Mouse (Mus musculus): Measurements from ENCODE around the gene Tor2a. TPM values are rescaled to one million over a fixed set of nuclear protein-coding genes. Genes with fewer than 3 reads are reported as not detected.

Gene Tor2a
- polyA plus RNA-seq, 1 experiment from 2014 or later, result 82.9 TPM

DNA sequence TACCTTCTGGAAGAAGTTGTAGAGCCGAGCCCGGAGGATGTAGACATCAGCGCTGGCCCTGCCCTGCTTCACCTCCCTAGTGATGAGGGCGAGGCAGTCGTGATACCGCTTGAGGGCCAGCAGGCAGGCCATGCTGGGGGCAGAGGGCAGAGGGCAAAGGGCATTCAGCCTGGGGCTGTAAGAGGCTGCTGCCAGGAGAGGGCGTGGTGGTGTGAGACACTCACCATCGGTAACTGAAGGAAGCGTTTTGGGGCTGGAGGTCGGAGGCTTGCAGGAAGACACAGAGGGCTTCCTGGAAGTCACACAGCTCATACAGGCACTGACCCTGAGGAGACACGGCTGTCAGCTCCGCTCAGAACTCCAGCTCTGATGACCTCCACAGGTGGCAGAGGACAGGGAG is 14.9 kb downstream of the Tor2a start:
- Histone ChIP-seq H3K36me3 (ENCODE audit: insufficient read depth, low read length) (no peaks in the 10 kb centered on the region), H3K27ac (ENCODE audit: low read length) (no peak overlapping the region), H3K9me3 (ENCODE audit: low read length) (no peaks in the 10 kb centered on the region), H3K9ac (replicated peaks; ENCODE audit: low read length) (no peak overlapping the region), H3K27me3 (ENCODE audit: insufficient read depth, low read length) (no peaks in the 10 kb centered on the region), H3K4me2 (replicated peaks; ENCODE audit: low read depth, low read length) (no peak overlapping the region), H3K4me3 (ENCODE audit: low read length) (no peak overlapping the region), H3K4me1 (ENCODE audit: insufficient read depth, low read length) (peaks cover 16% of the 10 kb centered on the region)
- no peak for ATAC-seq (ENCODE audit: low FRiP score, low TSS enrichment)
- 30% methylated on average over 12 of the region's 12 CpGs for WGBS

DNA sequence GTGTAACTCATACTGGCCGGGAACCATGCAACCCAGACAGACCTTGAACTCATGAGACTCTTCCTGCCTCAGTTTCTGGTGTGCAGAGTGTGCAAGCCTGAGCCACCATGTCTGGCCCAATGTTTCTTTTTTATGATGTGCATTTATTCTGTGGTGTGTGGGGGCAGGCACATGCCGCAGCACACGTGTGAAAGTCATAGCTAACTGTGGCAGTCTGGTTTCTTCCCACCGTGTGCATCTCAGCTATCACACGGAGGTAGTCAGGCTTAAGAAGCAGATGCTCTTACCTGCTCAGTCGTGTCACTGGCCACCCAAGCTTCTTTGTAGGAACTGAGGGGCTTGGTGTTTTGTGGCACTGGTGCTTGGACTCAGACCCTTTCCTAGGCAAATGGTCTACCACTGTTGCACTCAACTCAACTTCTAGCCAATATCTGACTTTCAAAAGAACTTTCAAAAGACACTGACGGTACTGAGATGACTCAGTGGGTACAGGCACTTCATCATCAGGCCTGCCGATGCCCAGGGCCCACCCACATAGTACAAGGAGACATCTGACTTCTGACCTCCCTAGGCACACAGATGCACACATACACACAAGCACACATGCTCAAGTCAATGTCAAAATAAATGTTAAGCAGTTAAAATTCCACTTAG is 15.7 kb downstream of the Tor2a start:
- Histone ChIP-seq H3K27ac (ENCODE audit: low read length) (no peak overlapping the region), H3K9me3 (ENCODE audit: low read length) (no peaks in the 10 kb centered on the region), H3K4me2 (replicated peaks; ENCODE audit: low read depth, low read length) (no peak overlapping the region), H3K9ac (replicated peaks; ENCODE audit: low read length) (no peak overlapping the region), H3K36me3 (ENCODE audit: insufficient read depth, low read length) (no peaks in the 10 kb centered on the region), H3K4me3 (ENCODE audit: low read length) (no peak overlapping the region), H3K27me3 (ENCODE audit: insufficient read depth, low read length) (no peaks in the 10 kb centered on the region), H3K4me1 (ENCODE audit: insufficient read depth, low read length) (peaks cover 16% of the 10 kb centered on the region)
- 84% methylated on average over 8 of the region's 8 CpGs for WGBS
- ATAC-seq (ENCODE audit: low FRiP score, low TSS enrichment), result no peak

DNA sequence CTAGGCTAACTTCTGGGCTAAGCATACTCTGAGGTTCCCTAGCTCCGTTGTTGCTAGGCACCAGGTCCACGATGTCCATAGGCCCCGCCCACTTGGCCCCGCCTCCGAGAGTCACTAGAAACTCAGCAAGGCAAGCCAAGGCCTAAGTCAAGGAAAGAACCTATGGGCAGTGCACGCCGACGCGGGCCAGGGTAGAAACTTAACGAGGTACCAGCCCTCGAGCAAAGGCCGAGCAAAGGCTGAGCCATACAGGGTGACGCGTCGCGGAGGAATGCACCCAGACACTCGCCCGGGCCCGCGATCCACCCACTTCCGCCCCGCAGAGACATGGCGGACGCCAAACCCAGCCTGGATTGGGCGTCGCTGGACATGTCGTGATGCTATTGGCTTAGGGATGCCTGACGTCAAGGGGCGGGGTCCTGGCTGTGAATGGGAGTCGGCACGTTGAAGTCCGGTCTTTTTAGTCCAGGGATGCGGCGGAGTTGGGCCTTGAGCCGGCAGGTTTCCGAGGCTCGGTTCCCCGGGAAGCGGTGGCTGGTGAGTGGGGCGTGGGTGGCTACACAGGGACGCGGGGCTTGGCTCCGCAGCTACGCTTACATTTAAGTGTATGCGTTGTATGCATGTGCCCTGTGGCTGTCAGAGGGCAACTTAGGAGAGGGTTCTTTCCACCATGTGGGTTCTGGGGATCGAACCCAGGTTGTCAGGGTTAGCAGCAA is 18.5 kb downstream of the Tor2a start, which contains the start of the genes Ttc16 and Ptrh1:
TSS of gene Ttc16 (minus strand) at position 275 of the 716 bp plus-strand sequence.
TSS of gene Ptrh1 (plus strand) at position 428 of the 716 bp plus-strand sequence.
- no peaks in the 10 kb centered on the region for H3K36me3 ChIP-seq (ENCODE audit: insufficient read depth, low read length)

DNA sequence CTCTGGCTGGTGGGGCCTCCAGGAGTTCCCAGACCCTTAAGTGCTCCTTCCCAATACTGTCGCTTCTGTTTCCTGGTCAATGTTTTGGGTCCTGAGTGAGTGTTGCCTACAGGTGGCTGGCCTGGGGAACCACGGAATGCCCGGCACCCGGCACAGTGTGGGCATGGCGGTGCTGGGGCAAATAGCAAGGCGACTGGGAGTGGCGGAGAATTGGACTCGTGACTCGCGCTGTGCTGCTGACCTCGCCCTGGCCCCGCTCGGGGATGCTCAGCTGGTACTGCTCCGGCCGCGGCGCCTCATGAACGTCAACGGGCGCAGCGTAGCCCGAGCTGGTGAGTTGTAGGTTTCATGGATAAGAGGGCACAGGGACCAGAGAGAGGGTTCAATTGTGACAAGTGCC is 19.2 kb downstream of the Tor2a start:
- H3K9ac ChIP-seq (replicated peaks; ENCODE audit: low read length), result peak overlapping the region; percentile 55
- H3K4me2 ChIP-seq (replicated peaks; ENCODE audit: low read depth, low read length), result peak overlapping the region; percentile 82
- H3K36me3 ChIP-seq (ENCODE audit: insufficient read depth, low read length), result no peaks in the 10 kb centered on the region
- 10% methylated on average over 22 of the region's 22 CpGs for WGBS
- ATAC-seq (ENCODE audit: low FRiP score, low TSS enrichment), result no peak
- no peaks in the 10 kb centered on the region for H3K27me3 ChIP-seq (ENCODE audit: insufficient read depth, low read length)
- no peaks in the 10 kb centered on the region for H3K9me3 ChIP-seq (ENCODE audit: low read length)
- peak overlapping the region; percentile 67 for H3K4me3 ChIP-seq (ENCODE audit: low read length)
- H3K27ac ChIP-seq (ENCODE audit: low read length), result no peak overlapping the region
- peaks cover 16% of the 10 kb centered on the region for H3K4me1 ChIP-seq (ENCODE audit: insufficient read depth, low read length)

More for the DNA sequence above, 18.5 kb downstream of the Tor2a start, which contains the start of the genes Ttc16 and Ptrh1:
- Histone ChIP-seq H3K4me1 (ENCODE audit: insufficient read depth, low read length) (peaks cover 16% of the 10 kb centered on the region), H3K9me3 (ENCODE audit: low read length) (no peaks in the 10 kb centered on the region), H3K27ac (ENCODE audit: low read length) (peak within 1 kb of the TSS; percentile 75), H3K27me3 (ENCODE audit: insufficient read depth, low read length) (no peaks in the 10 kb centered on the region), H3K4me2 (replicated peaks; ENCODE audit: low read depth, low read length) (peak within 1 kb of the TSS; percentile 82), H3K9ac (replicated peaks; ENCODE audit: low read length) (peak within 1 kb of the TSS; percentile 57), H3K4me3 (ENCODE audit: low read length) (peak within 1 kb of the TSS; percentile 67)
- peak; percentile 97 for ATAC-seq (ENCODE audit: low FRiP score, low TSS enrichment)
- WGBS, result 0% methylated on average over 46 of the region's 46 CpGs

DNA sequence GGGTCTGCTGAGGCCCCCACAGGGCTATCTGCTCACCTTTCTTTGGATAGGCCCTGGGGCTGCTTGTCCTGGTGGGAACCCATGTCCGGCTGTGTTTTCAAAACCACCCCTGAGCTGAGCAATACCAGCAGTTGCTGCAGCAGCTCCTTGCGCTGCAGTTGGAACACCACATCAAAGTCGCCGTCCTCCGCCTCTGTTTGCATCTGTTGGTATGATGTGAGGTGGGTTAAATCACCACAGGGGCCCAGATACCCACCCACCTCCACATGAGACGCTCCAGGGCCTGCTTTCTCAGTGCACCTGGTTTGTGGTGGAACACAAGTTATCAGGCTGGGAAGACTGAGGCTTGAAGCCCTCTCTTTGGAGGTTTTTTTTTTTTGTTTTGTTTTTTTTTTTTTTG is 21.0 kb downstream of the Tor2a start:
- ATAC-seq (ENCODE audit: low FRiP score, low TSS enrichment), result no peak
- H3K27me3 ChIP-seq (ENCODE audit: insufficient read depth, low read length), result no peaks in the 10 kb centered on the region
- WGBS, result 96% methylated on average over 6 of the region's 6 CpGs
- no peak overlapping the region for H3K27ac ChIP-seq (ENCODE audit: low read length)
- no peak overlapping the region for H3K4me2 ChIP-seq (replicated peaks; ENCODE audit: low read depth, low read length)
- H3K4me3 ChIP-seq (ENCODE audit: low read length), result no peak overlapping the region
- H3K9ac ChIP-seq (replicated peaks; ENCODE audit: low read length), result no peak overlapping the region
- peaks cover 10% of the 10 kb centered on the region for H3K4me1 ChIP-seq (ENCODE audit: insufficient read depth, low read length)
- H3K36me3 ChIP-seq (ENCODE audit: insufficient read depth, low read length), result no peaks in the 10 kb centered on the region
- no peaks in the 10 kb centered on the region for H3K9me3 ChIP-seq (ENCODE audit: low read length)

DNA sequence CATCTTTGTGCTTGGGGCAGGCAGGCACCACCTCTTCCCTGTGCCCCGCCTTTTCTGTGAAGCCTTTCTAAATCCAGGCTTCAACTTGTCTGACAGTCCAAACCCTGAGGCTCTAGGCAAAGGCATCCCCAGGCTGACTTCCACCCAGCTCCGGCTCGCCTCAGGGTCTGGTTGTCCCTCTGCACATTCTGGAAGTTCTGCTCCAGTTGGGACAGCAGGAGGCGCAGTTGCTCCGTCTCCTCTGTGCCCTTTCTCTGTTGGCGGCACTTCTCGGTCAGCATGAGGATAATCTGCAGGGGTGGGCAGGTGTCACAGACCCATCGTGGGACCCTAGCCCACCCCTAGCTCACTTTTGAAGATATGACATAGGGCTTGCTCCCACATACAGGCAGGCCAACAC is 22.1 kb downstream of the Tor2a start:
- peaks cover 10% of the 10 kb centered on the region for H3K4me1 ChIP-seq (ENCODE audit: insufficient read depth, low read length)
- ATAC-seq (ENCODE audit: low FRiP score, low TSS enrichment), result no peak
- H3K27me3 ChIP-seq (ENCODE audit: insufficient read depth, low read length), result no peaks in the 10 kb centered on the region
- no peaks in the 10 kb centered on the region for H3K9me3 ChIP-seq (ENCODE audit: low read length)
- H3K4me2 ChIP-seq (replicated peaks; ENCODE audit: low read depth, low read length), result no peak overlapping the region
- H3K9ac ChIP-seq (replicated peaks; ENCODE audit: low read length), result no peak overlapping the region
- no peaks in the 10 kb centered on the region for H3K36me3 ChIP-seq (ENCODE audit: insufficient read depth, low read length)
- no peak overlapping the region for H3K4me3 ChIP-seq (ENCODE audit: low read length)
- 12% methylated on average over 8 of the region's 8 CpGs for WGBS
- H3K27ac ChIP-seq (ENCODE audit: low read length), result no peak overlapping the region

DNA sequence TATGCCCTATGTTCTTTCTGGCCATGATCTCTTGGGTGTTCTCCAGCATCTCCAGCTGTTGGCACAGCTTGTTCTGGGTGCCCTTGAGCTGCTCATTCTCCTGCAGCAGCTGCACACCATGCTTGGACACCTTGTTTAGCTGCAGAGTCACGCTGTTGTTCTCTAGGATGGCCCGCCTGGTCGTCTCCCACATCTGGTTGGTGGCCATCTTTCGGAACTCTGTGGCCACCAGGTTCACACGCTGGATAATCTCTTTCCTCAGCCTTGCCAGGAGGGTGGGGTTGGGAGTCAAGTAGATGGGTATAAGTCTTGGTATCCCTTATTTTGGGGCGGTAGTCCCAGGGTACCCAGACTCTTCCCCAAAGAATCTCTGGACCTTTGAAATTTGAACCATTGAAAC is 22.7 kb downstream of the Tor2a start:
- Histone ChIP-seq H3K4me1 (ENCODE audit: insufficient read depth, low read length) (peaks cover 10% of the 10 kb centered on the region), H3K27me3 (ENCODE audit: insufficient read depth, low read length) (no peaks in the 10 kb centered on the region), H3K9ac (replicated peaks; ENCODE audit: low read length) (no peak overlapping the region), H3K36me3 (ENCODE audit: insufficient read depth, low read length) (no peaks in the 10 kb centered on the region), H3K9me3 (ENCODE audit: low read length) (no peaks in the 10 kb centered on the region), H3K27ac (ENCODE audit: low read length) (no peak overlapping the region), H3K4me3 (ENCODE audit: low read length) (no peak overlapping the region), H3K4me2 (replicated peaks; ENCODE audit: low read depth, low read length) (no peak overlapping the region)
- ATAC-seq (ENCODE audit: low FRiP score, low TSS enrichment), result no peak
- 90% methylated on average over 6 of the region's 6 CpGs for WGBS

DNA sequence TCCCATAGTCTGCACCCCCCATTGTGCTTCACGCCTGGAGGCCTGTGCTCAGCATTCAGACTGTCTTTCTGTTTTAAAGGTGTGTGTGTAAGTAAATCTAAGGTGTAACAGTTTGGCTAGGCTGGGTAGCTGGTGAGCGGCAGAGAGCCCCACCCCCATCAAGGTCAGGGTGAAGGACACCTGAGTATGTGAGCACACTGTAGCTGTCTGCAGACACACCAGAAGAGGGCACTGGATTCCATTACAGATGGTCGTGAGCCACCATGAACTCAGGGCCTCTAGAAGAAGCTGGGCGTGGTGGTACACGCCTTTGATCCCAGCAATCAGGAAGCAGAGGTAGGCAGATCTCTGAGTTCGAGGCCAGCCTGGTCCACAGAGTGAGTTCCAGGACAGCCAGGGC is 24.7 kb downstream of the Tor2a start:
- H3K9ac ChIP-seq (replicated peaks; ENCODE audit: low read length), result no peak overlapping the region
- no peaks in the 10 kb centered on the region for H3K27me3 ChIP-seq (ENCODE audit: insufficient read depth, low read length)
- no peak for ATAC-seq (ENCODE audit: low FRiP score, low TSS enrichment)
- no peaks in the 10 kb centered on the region for H3K4me1 ChIP-seq (ENCODE audit: insufficient read depth, low read length)
- WGBS, result 78% methylated on average over 6 of the region's 6 CpGs
- no peak overlapping the region for H3K27ac ChIP-seq (ENCODE audit: low read length)
- H3K36me3 ChIP-seq (ENCODE audit: insufficient read depth, low read length), result no peaks in the 10 kb centered on the region
- no peaks in the 10 kb centered on the region for H3K9me3 ChIP-seq (ENCODE audit: low read length)
- H3K4me3 ChIP-seq (ENCODE audit: low read length), result no peak overlapping the region
- H3K4me2 ChIP-seq (replicated peaks; ENCODE audit: low read depth, low read length), result no peak overlapping the region

DNA sequence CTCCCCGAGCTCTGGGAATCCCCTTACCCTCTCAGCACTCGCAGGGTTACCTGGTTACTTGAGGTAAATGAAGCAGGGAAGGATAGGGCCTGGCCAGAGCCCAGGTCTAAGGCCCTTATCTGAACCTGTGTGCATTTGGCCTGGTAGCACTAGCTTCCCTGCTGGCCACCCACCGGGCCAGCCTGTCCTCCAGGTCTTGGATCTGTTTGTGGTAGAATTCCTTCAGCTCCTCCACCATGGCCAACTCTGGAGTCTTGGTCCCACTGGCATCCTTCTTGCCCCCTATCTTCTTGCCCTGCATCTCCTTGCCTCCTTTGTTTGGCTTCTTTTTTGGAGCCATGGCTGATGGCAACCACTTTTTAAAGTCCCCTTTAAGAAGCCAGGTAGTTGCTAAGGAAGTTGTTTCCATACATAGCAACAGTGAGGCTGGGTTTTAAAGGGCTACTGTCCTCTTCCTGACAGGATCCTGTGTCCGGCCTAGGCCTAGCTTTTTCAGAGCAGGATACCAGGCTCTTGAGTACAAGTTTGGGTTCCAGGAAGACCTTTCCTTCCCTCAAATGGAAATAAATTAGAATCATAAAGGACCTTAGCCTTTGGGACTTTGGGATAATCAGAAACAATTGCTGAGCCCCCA is 27.1 kb downstream of the Tor2a start, which contains the start of gene Cfap157:
TSS of gene Cfap157 (minus strand) at position 381 of the 634 bp plus-strand sequence.
- no peak within 1 kb of the TSS for H3K9ac ChIP-seq (replicated peaks; ENCODE audit: low read length)
- no peak within 1 kb of the TSS for H3K27ac ChIP-seq (ENCODE audit: low read length)
- H3K36me3 ChIP-seq (ENCODE audit: insufficient read depth, low read length), result 0 out of 2 replicates have a peak, but pooled peaks cover 2% of the 10 kb centered on the region
- no peaks in the 10 kb centered on the region for H3K4me1 ChIP-seq (ENCODE audit: insufficient read depth, low read length)
- no peaks in the 10 kb centered on the region for H3K27me3 ChIP-seq (ENCODE audit: insufficient read depth, low read length)
- no peak for ATAC-seq (ENCODE audit: low FRiP score, low TSS enrichment)
- H3K4me3 ChIP-seq (ENCODE audit: low read length), result no peak within 1 kb of the TSS
- H3K9me3 ChIP-seq (ENCODE audit: low read length), result no peaks in the 10 kb centered on the region
- WGBS, result 62% methylated on average over 4 of the region's 4 CpGs
- 0 out of 2 replicates have a peak within 1 kb of the TSS, but pooled peaks have one; percentile 8 for H3K4me2 ChIP-seq (replicated peaks; ENCODE audit: low read depth, low read length)
